ENCODE assay signal across 10 mouse cellular contexts in genomic region chr2:166605164-166605831, GRCm38 (mm10).
DNase-seq lines count a peak whose midpoint lies in the region; ATAC-seq and TF ChIP-seq lines count a peak whose summit lies in the region.
"Had no signal": no experiment of that assay in that cellular context is flagged by ENCODE, and none has a peak within 500 bp of the region (broad histone marks: within the 10 kb centered on the region; RNA-seq: fewer than 3 reads in every experiment).

No protein-coding gene starts in this region.

- H3K4me2 ChIP-seq in embryonic facial prominence, embryonic 13.5 days, result no peak overlapping the region
- H3K4me2 ChIP-seq in heart, embryonic 12.5 days, result peak overlapping the region; percentile 33; the same call in 1 of the 2 replicates
- no peak overlapping the region for H3K4me2 ChIP-seq in myocyte (ENCODE audit: low read depth)
- H3K4me2 ChIP-seq: forebrain, embryonic 13.5 days had no signal

- no peak for ATAC-seq in embryonic facial prominence, embryonic 13.5 days (ENCODE audit: insufficient number of reproducible peaks, insufficient read depth, low FRiP score, low TSS enrichment, low read depth)
- ATAC-seq in heart, embryonic 12.5 days (ENCODE audit: insufficient number of reproducible peaks, low FRiP score), result no peak
- ATAC-seq in megakaryocyte, adult 5-6 weeks (ENCODE audit: poor library complexity, severe bottlenecking), result no peak
- ATAC-seq: forebrain, embryonic 13.5 days had no signal

- peaks cover 26% of the 10 kb centered on the region for H3K36me3 ChIP-seq in embryonic facial prominence, embryonic 13.5 days
- H3K36me3 ChIP-seq in heart, embryonic 12.5 days, result 0 out of 2 replicates have a peak, but pooled peaks cover 7% of the 10 kb centered on the region
- H3K36me3 ChIP-seq in myocyte (ENCODE audit: control insufficient read depth, insufficient read depth), result no peaks in the 10 kb centered on the region

- H3K79me2 ChIP-seq in myocyte (ENCODE audit: control insufficient read depth, insufficient read depth), result no peaks in the 10 kb centered on the region

- TF ChIP-seq POLR2A in myocyte (IDR thresholded peaks at IDR 0.05; ENCODE audit: insufficient read length, low read depth), result no peak

- no peak overlapping the region for H3ac ChIP-seq in myocyte (ENCODE audit: control insufficient read depth, insufficient read length)

- no peaks in the 10 kb centered on the region for H3K9me3 ChIP-seq in embryonic facial prominence, embryonic 13.5 days
- no peaks in the 10 kb centered on the region for H3K9me3 ChIP-seq in heart, embryonic 12.5 days (replicated peaks)
- H3K9me3 ChIP-seq: forebrain, embryonic 13.5 days had no signal

- H3K9ac ChIP-seq in embryonic facial prominence, embryonic 13.5 days, result no peak overlapping the region
- H3K9ac ChIP-seq in heart, embryonic 12.5 days, result no peak overlapping the region
- H3K9ac ChIP-seq: forebrain, embryonic 13.5 days had no signal

- H3K4me3 ChIP-seq in embryonic facial prominence, embryonic 13.5 days, result no peak overlapping the region
- no peak overlapping the region for H3K4me3 ChIP-seq in heart, embryonic 12.5 days
- no peak overlapping the region for H3K4me3 ChIP-seq in myocyte
- H3K4me3 ChIP-seq: forebrain, embryonic 13.5 days had no signal

- H3K4me1 ChIP-seq in embryonic facial prominence, embryonic 13.5 days, result peaks cover 46% of the 10 kb centered on the region
- peaks cover 43% of the 10 kb centered on the region for H3K4me1 ChIP-seq in heart, embryonic 12.5 days (replicated peaks)

- WGBS in embryonic facial prominence, embryonic 13.5 days, result 39% methylated on average over 12 of the region's 12 CpGs
- 43% methylated on average over 12 of the region's 12 CpGs for WGBS in heart, embryonic 12.5 days

- H3K27me3 ChIP-seq in embryonic facial prominence, embryonic 13.5 days, result no peaks in the 10 kb centered on the region
- H3K27me3 ChIP-seq in heart, embryonic 12.5 days (replicated peaks), result no peaks in the 10 kb centered on the region
- no peaks in the 10 kb centered on the region for H3K27me3 ChIP-seq in myocyte (ENCODE audit: control insufficient read depth, insufficient read depth, insufficient read length)
- H3K27me3 ChIP-seq: forebrain, embryonic 13.5 days had no signal

- H3K27ac ChIP-seq in embryonic facial prominence, embryonic 13.5 days, result peak overlapping the region; percentile 48; the same call in 1 of the 2 replicates
- peak overlapping the region; percentile 36; the same call in 1 of the 2 replicates for H3K27ac ChIP-seq in heart, embryonic 12.5 days (ENCODE audit: poor library complexity, severe bottlenecking)
- H3K27ac ChIP-seq: forebrain, embryonic 13.5 days had no signal

- DNase-seq in lung, postnatal 10 days, result peak; percentile 38
- DNase-seq in lung, postnatal 4 days, result no peak
- DNase-seq in cerebellum, postnatal 4 days (ENCODE audit: low spot score in 2 of 2), result no peak
- no peak for DNase-seq in layer of hippocampus, adult 9-11 months
- DNase-seq: kidney, adult 18-20 months had no signal

TF ChIP-seq in myocyte, 11 proteins besides CTCF, POLR2A, EP300 and RAD21:
- TF ChIP-seq SRF (IDR thresholded peaks at IDR 0.05; ENCODE audit: control insufficient read depth, insufficient read length, low read depth) (no peak), POLR2AphosphoS2 (IDR thresholded peaks at IDR 0.05; ENCODE audit: insufficient read length, low read depth) (no peak), REST (IDR thresholded peaks at IDR 0.05; ENCODE audit: insufficient read depth, insufficient read length) (no peak), TCF12 (IDR thresholded peaks at IDR 0.05; ENCODE audit: insufficient read depth, poor library complexity, severe bottlenecking) (no peak), MYOD1 (IDR thresholded peaks at IDR 0.05; ENCODE audit: control insufficient read depth in 1 of 3, insufficient read length in 2 of 3, low read depth in 2 of 3) (peak in 2 of 3 experiments; percentile 50 to 84), MYOG (IDR thresholded peaks at IDR 0.05; ENCODE audit: control insufficient read depth in 1 of 3, insufficient read depth in 1 of 3, insufficient read length in 2 of 3, low read depth in 2 of 3) (peak in 2 of 3 experiments; percentile 17 to 75), TCF3 (IDR thresholded peaks at IDR 0.05; ENCODE audit: insufficient read length, low read depth) (no peak), USF1 (IDR thresholded peaks at IDR 0.05; ENCODE audit: low read depth) (no peak), MAX (IDR thresholded peaks at IDR 0.05; ENCODE audit: low read depth) (no peak), E2F4 (IDR thresholded peaks at IDR 0.05; ENCODE audit: insufficient read depth) (no peak), CEBPB (IDR thresholded peaks at IDR 0.05; ENCODE audit: insufficient read depth, poor library complexity, severe bottlenecking) (no peak)
